Mouse (Mus musculus): ENCODE measurements around the gene Ddn.

GRCm38 (mm10) chr15:98796803-98797595, 12.3 kb downstream of the Ddn start:
- TF ChIP-seq POLR2A (IDR thresholded peaks at IDR 0.05; ENCODE audit: insufficient read length, low read depth) (no peak), TCF12 (IDR thresholded peaks at IDR 0.05; ENCODE audit: insufficient read depth, poor library complexity, severe bottlenecking) (no peak), USF1 (IDR thresholded peaks at IDR 0.05; ENCODE audit: low read depth) (no peak), MYOD1 (IDR thresholded peaks at IDR 0.05; ENCODE audit: control insufficient read depth in 1 of 3, insufficient read length in 2 of 3, low read depth in 2 of 3) (no peak), MAX (IDR thresholded peaks at IDR 0.05; ENCODE audit: low read depth) (no peak), REST (IDR thresholded peaks at IDR 0.05; ENCODE audit: insufficient read depth, insufficient read length) (no peak), POLR2AphosphoS2 (IDR thresholded peaks at IDR 0.05; ENCODE audit: insufficient read length, low read depth) (no peak), CEBPB (IDR thresholded peaks at IDR 0.05; ENCODE audit: insufficient read depth, poor library complexity, severe bottlenecking) (no peak), TCF3 (IDR thresholded peaks at IDR 0.05; ENCODE audit: insufficient read length, low read depth) (no peak), E2F4 (IDR thresholded peaks at IDR 0.05; ENCODE audit: insufficient read depth) (no peak), MYOG (IDR thresholded peaks at IDR 0.05; ENCODE audit: control insufficient read depth in 1 of 3, insufficient read depth in 1 of 3, insufficient read length in 2 of 3, low read depth in 2 of 3) (no peak)

Data from myocyte (in vitro differentiated cells).